Mouse (Mus musculus): ENCODE measurements around the gene Ccndbp1. TPM values are rescaled to one million over a fixed set of nuclear protein-coding genes. Genes with fewer than 3 reads are reported as not detected.
"Not testable (repeated sequence)": the region's sequence is repeated elsewhere in the genome, so short reads cannot be mapped to it uniquely, and the experiment has no call there.

Gene Ccndbp1
- total RNA-seq, 2 experiments from 2014 or later = 57.0 to 57.6 TPM

DNA sequence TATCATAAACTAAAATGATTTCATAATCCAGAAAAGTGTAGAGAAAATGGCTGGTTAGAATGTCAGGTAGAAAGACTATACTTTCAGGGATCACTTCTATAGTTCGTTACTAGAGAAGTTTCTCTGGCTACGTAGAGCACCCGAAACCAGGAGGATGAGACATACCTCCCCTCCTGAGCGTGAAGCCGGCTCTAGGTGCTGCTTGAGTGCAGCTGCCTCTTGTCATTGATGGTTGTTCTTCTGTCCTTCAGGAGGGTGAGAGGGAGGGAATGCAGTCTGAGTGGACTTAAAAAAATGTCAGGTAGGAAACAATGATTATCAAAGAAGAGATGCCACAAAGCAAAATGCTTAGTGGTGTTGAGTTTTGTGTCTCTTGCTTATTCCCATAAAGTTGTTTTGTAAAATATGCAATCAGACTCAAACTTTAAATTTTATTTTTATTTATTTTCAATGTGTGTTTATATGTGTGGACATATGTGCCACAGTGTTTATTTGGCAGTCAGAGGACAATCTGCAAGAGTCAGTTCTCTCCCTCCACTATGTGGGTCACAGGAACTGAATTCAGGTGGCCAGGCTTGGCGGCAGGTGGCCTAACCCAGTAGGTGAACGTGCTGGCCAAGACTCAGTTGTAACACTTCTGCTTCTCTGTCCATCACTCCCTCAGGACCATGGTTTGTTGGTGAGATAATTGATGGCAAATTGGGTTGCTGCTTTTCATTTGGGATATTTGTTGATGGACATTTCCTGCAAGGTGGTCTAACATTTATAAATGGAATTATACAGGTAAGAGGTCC is 4.0 kb upstream of the Ccndbp1 start:
- intact Hi-C loops (cut with DNase I) = no loop called here
- Histone ChIP-seq H3K27ac (no peak overlapping the region), H3K4me3 (no peak overlapping the region)
- no peak for TF ChIP-seq CTCF (IDR thresholded peaks at IDR 0.05)
- DNase-seq (ENCODE audit: extremely low spot score in 1 of 2, low spot score in 2 of 2) = no peak

DNA sequence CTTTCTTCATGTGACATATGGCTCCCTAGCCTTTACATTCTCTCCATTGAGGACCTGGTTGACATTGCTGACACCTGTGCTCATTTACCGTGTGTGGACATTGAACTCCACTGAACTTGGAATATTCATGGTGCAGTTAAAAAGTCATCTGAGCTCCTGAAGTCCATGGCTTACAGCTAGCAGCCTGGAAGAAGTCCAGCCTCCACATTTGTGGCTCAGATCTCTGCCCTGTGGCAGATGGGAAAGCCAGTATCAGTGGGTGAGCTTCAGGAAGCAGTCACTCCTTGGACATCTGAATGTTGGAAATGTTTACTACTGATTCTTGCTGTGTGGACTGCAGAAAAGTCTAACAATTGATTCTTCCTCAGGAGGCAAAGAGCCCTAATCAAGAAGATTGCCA is 1.2 kb upstream of the Ccndbp1 start:
- DNase-seq (ENCODE audit: extremely low spot score in 1 of 2, low spot score in 2 of 2) = no peak
- H3K4me3 ChIP-seq = no peak overlapping the region
- intact Hi-C loops (cut with DNase I) = no loop called here
- TF ChIP-seq CTCF (IDR thresholded peaks at IDR 0.05) = no peak
- no peak overlapping the region for H3K27ac ChIP-seq

DNA sequence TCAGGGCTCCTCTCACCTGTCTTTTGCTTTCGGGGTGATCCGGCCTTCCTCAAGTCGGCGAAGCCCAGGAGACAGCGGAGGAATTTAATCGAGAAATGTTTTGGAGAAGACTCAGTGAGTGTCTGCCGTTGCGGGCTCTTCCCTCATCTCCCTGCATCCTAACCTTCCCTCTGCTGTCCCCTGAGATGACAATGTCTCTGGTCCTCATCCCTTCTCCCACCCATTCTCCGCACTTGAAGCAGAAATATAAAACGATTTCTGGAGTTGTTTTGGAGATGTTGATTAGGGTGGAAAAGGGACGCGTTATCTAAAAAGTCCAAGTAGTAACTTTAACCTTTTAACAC is 433 bp downstream of the Ccndbp1 start:
- DNase-seq (ENCODE audit: extremely low spot score in 1 of 2, low spot score in 2 of 2) = no peak
- intact Hi-C loops (cut with DNase I) = loop anchor here (2.0 kb wide), 1 partner anchor 32 kb away; the partner anchor contains the start of gene Tmem62
- TF ChIP-seq CTCF (IDR thresholded peaks at IDR 0.05) = no peak
- Histone ChIP-seq H3K27ac (peak overlapping the region; percentile 84), H3K4me3 (peak overlapping the region; percentile 88)

DNA sequence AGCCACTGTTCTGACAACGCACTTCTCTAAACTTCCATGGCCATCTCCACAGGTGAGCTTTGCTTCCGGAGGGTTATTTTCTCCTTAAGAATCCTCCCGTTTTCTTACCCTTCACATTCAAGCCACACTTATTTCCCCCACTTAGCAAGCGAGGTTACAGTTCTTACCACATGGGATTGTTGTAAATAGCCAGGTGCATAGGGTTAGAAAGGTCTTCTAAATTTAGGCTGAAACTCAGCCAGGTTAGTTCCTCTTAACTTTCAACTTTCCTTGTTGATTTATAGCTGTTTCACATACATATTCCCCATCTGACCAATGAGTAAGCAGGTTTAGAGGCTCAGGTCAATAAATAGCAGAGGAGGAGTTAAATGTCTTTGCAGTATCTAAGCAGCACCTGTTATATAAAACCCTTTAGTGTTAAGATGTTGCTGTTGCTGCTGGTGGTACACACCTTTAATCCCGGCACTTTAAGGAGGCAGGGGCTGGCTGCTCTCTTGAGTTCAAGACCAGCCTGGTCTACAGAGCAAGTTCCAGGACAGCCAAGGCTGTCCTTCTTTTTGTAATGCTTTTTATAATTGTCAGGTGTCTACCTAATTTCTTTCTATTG is 971 bp downstream of the Ccndbp1 start:
- Histone ChIP-seq H3K4me3 (peak overlapping the region; percentile 88), H3K27ac (no peak overlapping the region)
- TF ChIP-seq CTCF (IDR thresholded peaks at IDR 0.05) = no peak
- intact Hi-C loops (cut with DNase I) = loop anchor here (2.0 kb wide), 1 partner anchor 32 kb away; the partner anchor contains the start of gene Tmem62
- DNase-seq (ENCODE audit: extremely low spot score in 1 of 2, low spot score in 2 of 2) = no peak

DNA sequence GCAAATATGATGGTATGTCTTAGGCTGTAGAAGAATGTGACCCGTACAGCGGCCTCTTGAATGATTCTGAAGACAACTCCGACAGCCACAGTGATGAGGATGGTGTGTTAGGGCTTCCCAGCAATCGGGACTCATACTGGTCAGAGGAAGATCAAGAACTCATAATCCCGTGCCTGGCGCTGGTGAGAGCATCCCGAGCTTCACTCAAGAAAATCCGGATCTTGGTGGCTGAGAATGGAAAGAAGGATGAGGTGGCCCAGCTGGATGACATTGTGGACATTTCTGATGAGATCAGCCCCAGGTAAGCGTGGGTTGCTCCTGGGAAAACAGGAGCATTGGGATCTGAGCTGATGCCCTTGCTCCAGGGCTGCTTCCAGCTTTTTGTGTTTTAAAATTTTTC is 4.5 kb downstream of the Ccndbp1 start:
- Histone ChIP-seq H3K27ac (no peak overlapping the region), H3K4me3 (no peak overlapping the region)
- no peak for DNase-seq (ENCODE audit: extremely low spot score in 1 of 2, low spot score in 2 of 2)
- TF ChIP-seq CTCF (IDR thresholded peaks at IDR 0.05) = no peak
- intact Hi-C loops (cut with DNase I) = no loop called here

DNA sequence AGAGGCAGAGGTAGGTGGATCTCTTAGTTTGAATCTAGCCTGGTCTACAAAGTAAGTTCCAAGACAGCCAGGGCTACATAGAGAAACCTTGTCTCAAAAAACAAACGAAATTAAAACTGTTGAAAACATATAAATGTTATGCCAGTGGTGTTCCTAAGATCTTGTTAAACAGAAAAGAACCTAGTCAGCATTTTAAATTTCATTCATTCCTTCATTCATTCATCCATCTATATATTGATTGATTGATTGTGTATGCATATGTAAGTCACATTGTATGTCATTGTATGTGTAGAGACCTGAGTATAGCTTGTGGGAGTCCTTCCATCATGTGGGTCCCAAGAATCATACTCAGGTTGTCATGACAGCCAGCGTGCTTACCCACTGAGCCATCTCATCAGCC is 7.3 kb downstream of the Ccndbp1 start:
- Histone ChIP-seq H3K27ac (no peak overlapping the region), H3K4me3 (no peak overlapping the region)
- intact Hi-C loops (cut with DNase I) = no loop called here
- DNase-seq (ENCODE audit: extremely low spot score in 1 of 2, low spot score in 2 of 2) = no peak
- TF ChIP-seq CTCF (IDR thresholded peaks at IDR 0.05) = no peak

DNA sequence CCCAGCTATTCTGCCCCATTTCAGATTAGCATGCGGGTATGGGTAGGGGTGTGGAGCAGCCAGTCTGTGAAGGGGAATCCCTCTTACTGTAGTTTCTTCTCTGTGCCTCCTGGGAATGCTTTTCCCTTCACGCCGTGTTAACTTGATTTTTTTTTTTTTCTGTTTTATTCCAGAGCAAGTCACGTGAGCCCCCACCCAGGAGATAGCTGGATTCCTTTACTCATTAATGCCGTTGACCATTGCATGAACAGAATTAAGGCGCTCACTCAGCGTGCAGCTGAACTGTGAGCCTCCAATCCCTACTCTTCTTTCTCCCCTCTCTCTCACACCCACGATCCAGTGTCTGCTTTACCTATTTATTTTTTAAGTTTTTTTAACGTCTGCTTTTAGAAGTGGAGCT is 8.0 kb downstream of the Ccndbp1 start:
- intact Hi-C loops (cut with DNase I) = no loop called here
- no peak overlapping the region for H3K27ac ChIP-seq
- no peak overlapping the region for H3K4me3 ChIP-seq
- no peak for DNase-seq (ENCODE audit: extremely low spot score in 1 of 2, low spot score in 2 of 2)
- TF ChIP-seq CTCF (IDR thresholded peaks at IDR 0.05) = no peak

DNA sequence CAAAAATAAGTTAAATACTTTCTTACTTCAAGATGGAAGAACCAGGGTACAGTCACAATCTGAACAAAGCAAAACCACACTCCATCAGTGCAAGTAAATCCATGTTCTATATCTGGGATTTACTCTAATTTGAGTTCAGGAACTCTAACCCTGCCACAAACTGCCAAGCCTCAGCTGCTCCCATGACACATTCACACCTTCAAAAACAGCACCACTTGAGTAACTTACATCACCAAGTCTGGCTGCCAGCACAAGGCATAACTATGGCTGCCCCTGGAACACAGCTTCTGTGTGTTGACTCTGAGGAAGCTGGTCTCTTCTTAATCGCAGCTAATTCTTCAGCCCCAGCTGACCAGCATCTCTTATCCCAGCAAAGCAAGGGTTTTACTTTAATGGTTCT is 8.9 kb downstream of the Ccndbp1 start:
- Histone ChIP-seq H3K27ac (no peak overlapping the region), H3K4me3 (no peak overlapping the region)
- intact Hi-C loops (cut with DNase I) = no loop called here
- DNase-seq (ENCODE audit: extremely low spot score in 1 of 2, low spot score in 2 of 2) = no peak
- no peak for TF ChIP-seq CTCF (IDR thresholded peaks at IDR 0.05)

DNA sequence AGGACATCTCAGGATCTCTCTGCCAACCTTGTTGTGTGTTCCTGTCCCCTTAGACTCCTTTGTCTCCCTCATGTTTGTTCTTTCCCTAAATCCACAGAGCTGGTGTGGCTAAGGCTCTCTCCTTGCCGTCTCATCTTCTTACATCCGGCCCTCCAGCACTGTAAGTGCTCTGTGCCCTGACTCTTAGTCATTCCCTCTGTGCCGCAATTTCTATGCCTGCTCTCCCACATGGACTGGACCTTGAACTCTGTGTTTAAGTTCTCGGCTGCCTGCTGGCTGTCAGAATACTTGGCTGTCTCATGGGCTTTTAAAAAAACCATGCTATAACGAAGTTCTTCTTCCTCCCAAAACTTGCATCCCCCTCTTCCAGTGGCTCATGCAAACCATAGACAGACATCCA is 14.7 kb downstream of the Ccndbp1 start:
- intact Hi-C loops (cut with DNase I) = no loop called here
- no peak overlapping the region for H3K27ac ChIP-seq

DNA sequence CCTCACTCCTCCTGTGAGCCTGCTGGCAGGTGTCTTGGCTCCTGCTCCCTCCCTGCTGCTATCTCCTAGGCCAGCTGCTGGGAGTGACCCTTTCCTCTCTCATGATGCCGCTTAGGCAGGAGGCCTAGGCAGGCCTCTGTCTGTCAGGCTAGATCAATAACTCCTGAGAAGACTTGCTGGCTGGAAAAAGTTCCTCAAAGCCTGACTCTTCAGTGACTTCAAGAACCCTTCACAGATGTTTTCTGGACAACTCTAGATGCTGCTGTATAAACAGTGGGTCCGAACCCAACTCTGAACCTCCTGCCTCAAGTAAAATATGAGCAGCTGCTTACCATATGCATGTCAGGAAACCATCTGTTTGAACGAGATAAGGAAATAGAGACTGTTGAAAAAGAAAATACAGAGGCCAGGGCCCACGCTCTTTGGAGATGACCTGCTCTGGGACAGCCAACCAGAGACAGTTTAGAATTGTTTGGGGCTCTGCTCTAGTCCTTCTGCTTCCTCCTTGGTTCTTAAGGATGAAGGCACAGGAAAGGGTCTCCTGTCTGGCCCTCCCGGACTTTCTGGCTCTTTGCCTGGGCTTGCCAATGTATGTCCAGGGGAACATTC is 28.6 kb downstream of the Ccndbp1 start, which contains the start of gene Epb42:
Epb42 (minus strand) TSS at position 340 of the 609 bp plus-strand sequence.
- Histone ChIP-seq H3K4me3 (no peak within 1 kb of the TSS), H3K27ac (no peak within 1 kb of the TSS)
- no peak for DNase-seq (ENCODE audit: extremely low spot score in 1 of 2, low spot score in 2 of 2)
- intact Hi-C loops (cut with DNase I) = no loop called here
- no peak for TF ChIP-seq CTCF (IDR thresholded peaks at IDR 0.05)

More for the DNA sequence above, 14.7 kb downstream of the Ccndbp1 start:
- TF ChIP-seq CTCF (IDR thresholded peaks at IDR 0.05) = no peak
- no peak overlapping the region for H3K4me3 ChIP-seq
- DNase-seq (ENCODE audit: extremely low spot score in 1 of 2, low spot score in 2 of 2) = no peak

DNA sequence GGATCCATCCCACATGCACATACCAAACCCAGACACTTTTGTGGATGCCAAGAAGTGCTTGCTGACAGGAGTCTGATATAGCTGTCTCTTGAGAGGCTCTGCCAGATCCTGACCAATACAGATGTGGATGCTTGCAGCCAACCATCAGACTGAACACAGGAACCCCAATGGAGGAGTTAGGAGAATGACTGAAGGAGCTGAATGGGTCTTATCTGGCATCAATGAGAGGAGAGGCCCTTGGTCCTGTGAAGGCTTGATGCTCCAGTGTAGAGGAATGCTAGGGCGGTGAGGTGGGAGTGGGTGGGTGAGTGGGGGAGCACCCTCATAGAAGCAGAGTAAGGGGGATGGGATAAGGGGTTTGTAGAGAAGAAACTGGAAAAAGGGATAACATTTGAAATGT is 30.6 kb downstream of the Ccndbp1 start:
- intact Hi-C loops (cut with DNase I); H3K4me3 ChIP-seq; DNase-seq (ENCODE audit: extremely low spot score in 1 of 2, low spot score in 2 of 2); H3K27ac ChIP-seq: not testable (repeated sequence)

DNA sequence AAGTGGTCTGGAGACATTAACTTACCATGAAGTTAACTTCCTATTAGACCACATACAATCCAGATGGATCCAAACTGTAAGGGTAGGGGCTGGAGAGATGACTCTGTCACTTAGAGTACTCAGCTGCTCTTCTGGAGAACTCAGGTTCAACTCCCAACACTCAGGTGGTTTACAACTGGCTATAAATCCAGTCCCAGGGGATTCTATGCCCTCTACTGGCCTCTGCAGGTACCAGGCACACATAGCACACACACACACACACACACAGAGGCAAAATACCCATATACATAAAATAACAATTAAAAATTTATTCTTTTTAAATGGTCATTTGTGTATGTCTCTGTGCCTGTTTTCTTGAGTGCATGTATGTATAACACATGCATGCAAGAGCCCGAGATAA is 31.2 kb downstream of the Ccndbp1 start:
- intact Hi-C loops (cut with DNase I) = no loop called here
- no peak overlapping the region for H3K27ac ChIP-seq
- no peak overlapping the region for H3K4me3 ChIP-seq
- no peak for DNase-seq (ENCODE audit: extremely low spot score in 1 of 2, low spot score in 2 of 2)
- TF ChIP-seq CTCF (IDR thresholded peaks at IDR 0.05) = no peak
